Mouse (Mus musculus) embryo, embryonic 11.5 days (tissue): Measurements from ENCODE around the gene Atp6v1g3.

Source experiments
- DNase-seq: peaks from one replicate; pipeline ENCODE4 v3.0.0-alpha.2; 2012; ENCODE audit warnings: low read depth, low spot score

Gene Atp6v1g3

DNA sequence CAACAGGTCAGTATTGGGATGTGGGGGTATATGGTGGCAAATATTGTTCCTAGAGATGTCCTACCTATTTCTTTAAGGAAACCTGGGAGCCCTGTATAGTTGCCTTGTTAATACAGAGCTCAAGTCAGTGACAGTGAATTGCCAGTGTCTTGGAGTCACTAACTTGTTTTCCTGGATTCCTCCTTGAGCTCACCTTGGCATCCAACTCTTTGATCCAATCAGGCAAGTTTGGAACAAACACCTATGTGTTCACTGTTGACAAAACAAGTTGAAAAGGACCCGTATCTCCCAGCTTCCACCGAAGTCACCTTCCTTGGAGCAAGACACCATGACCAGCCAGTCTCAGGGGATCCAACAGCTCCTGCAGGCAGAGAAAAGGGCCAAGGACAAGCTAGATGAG is at the start of gene Atp6v1g3:
TSS of gene Atp6v1g3 (plus strand) at position 301 of the 400 bp plus-strand sequence.
- no peak for DNase-seq

DNA sequence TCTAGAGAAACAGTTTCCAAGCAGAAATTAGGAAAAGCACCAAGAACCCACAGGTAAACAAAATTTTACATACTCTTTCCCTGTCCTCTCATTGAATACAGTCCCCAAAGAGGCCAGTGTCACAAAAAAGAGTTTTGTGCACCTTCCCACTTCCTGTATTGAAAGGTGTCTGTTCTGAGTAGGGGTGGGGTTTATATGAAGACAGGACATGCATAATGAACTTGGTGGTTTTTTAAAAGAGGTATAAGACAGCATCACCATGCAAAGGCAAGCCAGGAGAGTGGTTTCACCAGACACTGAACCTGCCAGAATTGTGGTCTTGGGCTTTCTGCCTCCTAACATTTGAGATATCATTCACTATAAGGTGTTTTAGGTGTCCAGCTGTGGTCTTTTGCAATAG is 40.5 kb upstream of the Atp6v1g3 start:
- no peak for DNase-seq

DNA sequence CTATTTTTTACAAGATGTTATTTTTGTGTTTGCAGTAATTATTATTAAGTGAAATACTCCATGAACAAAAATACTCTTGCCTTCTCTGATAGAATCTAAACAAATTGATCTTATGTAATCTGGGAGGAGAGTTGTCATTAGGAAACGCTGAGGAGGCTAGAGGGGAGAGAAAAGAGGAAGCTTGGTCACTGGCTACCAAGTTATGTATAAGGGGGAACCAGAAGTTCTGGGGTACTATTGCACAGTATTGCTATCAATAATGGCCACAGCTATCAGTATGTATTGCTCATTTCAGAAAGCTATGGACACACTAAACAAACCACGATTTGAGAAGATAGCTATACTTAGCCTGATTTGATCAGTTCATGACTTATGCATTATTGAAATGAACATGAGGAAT is 36.3 kb upstream of the Atp6v1g3 start:
- DNase-seq = no peak

DNA sequence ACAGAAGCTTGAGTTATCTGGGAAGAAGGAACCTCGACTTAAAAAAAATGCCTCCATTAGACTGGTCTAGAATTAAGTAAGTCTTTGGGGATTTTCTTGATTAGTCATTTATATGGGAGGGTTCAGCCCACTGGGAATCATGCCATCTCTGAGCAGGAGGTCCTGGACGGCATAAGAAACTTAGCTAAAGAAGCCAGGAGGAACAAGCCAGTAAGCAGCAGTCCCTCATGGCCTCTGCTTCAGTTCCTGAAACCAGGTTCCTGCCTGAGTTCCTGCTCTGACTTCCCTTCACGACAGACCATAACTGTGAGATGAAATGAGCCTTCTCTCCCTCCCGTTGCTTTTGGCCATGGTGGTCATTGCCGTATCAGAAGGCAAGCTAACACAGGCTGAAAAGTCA is 29.6 kb upstream of the Atp6v1g3 start:
- DNase-seq = no peak

DNA sequence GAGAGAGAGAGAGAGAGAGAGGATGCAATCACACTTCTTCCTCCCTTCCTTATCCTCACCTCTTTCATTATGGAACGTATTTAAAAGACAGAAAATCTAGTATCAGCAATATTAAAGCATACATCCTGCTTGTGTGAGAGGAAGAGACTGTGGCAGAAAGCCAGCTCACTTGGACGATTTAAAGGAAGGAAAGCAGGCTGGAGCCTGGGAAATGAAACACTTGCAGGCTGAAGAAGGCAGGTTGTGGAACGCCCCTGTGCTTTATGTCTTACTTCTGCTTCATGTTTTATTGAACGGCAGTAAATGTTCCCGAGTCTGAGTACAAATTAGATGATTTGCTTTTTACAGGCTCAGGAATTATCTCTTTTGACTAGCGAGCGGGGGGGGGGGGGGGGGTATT is 29.1 kb upstream of the Atp6v1g3 start:
- DNase-seq = no peak

DNA sequence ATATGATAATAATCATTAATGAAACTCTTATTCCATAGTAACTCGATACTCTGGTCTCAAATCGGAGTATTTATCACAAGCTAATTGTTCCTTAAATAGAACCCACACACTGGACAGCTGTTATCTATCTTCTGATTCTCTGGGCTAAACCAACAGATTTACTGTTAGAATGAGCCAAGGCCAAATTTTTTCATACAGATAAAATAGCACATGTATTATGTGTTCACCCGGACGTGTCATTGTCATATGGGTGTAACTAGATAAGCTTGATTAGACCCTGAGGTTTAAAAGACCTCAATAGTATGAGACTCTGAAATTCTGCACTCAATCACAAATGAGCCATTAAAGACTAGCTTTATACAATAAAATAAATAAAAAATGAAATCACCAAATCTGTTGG is 28.4 kb upstream of the Atp6v1g3 start:
- DNase-seq = no peak

DNA sequence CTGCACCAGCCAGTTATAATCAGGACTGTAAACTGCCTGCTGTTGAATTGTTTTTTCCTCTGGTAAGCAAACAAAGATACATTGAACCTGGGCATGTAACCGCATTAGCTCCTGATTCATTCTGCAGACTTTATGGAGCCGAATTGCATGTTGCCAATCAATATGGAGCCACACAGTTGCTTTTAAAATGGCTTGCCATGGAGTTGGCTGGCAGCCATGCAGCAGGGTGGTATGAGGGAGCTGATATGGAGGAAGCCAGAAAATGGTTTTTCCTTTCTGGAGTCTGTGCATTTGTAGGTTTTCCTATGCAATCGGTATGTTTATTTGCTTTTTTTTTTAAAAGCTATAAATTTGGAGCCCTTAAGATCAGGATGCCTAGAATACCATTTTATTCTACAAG is 28.0 kb upstream of the Atp6v1g3 start:
- no peak for DNase-seq

DNA sequence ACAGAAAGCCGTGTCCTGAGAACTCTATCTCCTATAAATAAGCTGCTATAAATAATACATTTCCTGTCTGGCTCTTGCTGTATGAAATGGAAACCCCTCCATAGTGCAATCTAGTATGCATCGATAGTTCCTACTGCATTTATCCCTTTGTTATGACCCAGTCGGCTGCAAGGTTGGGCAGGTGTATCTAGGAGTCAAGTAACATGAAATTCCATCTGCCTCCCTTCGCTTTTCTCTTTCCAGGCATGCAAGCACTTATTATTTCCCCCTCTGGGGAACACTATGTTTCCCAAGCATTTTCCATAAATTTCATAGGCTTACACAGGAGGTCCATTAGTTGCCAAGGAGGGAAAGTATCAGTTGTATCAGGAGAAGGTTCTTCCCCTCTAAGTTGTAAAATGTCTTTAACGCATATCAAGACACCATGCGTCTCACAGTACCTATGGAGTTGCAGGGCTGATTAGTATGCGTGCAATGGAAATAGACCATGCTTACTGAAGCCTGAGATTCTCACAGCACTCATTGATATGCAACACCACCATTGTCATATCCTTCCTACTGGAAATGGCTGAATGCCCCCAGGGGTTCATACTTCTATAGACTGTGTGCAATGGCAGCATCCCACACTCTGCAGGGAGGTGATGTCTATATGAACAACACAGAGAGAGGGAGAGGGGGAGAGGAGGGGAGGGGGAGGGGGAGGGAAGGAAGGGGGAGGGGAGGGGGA is 26.9 kb upstream of the Atp6v1g3 start:
- no peak for DNase-seq

DNA sequence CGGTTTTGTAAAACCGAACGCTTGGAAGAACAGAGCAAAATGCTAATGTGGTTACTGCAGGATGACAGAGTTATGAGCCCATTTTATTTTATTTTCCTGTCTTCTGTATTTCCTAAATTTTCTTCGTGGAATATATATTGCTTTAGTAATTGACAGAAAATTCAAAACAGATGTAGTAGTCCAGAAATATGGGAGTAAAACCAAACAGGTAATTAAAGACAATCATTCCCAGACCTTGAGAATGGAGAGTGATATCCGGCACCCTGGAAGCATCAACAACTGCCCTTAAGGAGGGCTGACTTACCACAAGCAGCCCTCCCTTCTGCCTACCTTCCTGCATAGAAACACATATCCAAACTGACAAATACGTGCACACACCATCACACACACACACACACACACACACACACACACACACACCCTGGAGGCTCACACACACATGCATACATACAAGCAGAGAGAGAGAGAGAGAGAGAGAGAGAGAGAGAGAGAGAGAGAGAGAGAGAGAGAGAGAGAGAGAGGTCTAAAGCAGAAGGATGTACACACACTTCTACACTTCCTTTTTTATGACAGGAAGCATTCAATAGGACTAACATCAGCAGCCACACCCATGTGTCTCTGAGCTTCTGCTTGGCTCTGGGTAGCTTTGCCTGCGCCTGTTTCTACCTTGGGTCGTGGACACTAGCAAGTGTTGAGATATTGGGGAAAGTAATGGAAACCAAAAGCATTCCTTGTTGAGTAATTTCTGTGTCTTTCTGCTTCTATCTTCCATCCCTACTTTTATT is 25.6 kb upstream of the Atp6v1g3 start:
- DNase-seq = no peak

DNA sequence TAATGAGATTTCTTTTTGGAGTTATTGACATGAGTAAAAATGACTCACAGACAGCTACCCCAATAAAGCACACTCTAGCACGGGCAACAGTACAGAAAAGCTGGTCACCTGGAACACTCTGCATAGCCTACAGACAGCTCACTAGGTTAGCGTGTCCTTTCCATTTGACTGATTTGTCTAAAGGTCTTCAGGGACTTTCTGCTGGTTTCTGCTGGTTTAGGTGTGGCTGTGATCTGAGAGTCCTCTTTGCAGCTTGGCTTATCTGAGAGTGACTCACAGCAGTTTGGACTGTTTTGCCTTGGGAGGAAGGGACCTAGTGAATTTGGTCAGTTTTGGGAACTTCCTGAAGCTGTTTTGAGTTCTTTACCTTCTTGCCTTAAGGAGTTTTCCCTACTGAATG is 24.8 kb upstream of the Atp6v1g3 start:
- DNase-seq = no peak

DNA sequence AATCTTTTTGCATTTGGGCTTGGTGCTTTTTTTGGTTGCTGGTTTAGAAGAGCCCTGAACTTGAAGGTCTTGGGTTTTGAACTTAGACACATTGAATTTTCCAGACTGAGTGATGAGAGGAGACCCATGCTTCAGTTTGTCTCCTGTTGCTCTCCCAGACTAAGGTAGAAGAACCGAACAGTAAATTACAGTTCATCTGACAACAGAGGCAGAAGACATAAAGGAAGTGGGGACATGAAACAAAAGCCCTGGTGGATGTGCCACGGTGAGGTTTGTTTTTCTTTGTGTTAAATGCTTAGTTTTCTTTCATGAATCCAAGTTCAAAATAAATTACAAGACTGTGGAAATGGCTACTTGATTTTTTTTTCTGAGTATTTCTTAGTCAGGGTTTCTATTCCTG is 22.6 kb upstream of the Atp6v1g3 start:
- no peak for DNase-seq

DNA sequence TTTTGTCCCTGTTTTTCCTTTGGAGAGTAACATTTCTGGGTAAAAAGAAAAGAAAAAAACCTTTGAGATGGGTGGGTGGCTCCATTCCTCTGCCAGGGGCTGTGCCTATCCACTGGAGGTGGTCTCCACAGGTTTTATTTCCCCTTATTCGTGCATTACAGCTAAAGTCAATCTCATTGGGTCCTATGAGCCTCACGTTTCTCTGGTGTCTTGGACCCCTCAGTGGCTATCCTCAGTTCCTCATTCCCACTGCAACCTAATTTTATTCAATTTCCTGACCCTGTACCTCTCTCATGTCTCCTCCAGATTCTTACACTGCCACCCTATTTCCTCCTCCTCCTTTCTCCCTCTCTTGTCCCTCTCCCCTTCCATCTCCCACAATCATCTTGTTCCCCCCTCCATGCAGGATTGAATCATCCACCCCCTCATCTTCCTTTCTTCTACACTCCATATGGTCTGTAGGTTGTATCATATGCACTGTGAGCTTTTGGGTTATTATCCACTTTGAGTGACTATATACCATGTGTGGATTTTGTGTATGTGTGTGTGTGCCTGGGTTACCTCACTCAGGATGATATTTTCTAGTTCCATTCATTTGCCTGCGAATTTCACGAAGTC is 17.3 kb upstream of the Atp6v1g3 start:
- DNase-seq = no peak

DNA sequence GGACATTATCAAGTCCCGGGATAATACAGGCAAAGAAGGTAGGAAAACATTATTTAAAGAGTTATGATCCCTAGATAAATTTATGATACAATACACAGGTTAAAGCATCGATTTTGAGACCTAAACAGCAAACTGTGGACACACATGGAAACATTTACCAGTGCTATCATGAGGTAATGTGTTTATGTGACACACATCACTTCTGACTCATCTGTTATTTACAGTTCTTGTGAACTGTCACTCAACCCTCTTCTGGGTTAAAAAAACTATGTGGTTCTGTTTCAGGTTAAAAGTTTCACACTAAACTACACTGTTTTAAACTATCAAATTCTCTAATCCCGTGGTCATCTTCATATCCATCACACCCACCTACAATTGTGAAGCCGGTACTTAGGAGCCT is 14.8 kb upstream of the Atp6v1g3 start:
- DNase-seq = no peak

DNA sequence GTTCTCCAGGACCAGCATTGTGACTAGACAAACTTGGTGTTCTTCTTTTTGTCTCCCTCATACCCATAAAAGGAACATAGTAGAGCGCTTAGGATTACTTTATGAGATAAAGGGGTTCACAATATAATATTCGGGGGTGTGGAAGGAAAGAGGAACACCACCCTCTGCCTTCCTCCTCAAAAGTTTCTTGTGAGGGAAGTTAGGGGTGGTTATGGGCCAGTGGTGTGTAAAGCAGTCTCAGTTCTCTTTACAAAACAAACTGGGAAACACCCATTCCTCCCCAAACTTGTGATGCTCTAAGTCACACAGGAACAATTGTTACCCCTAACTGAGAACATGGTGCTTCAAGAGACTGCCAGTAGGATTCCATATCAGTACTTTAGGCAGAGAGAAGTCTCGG is 12.0 kb upstream of the Atp6v1g3 start:
- no peak for DNase-seq

DNA sequence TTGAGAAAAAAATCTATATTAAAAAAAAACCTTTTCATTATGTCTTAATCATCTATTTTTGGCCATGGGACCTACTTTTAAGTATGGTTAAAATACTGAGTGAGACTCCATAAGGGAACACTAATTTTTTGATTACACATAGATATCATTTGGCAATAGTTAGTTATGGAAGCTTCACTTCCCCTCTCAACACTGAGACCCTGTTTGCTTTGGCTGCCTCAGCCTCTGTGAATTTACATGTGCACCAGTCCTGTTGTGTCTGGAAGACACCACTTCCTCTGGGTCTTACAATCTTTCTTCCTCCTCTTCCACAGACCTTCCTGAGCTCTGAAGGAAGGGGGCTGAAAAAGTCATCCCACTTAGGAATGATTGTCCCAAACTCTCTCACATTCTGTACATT is 11.1 kb upstream of the Atp6v1g3 start:
- DNase-seq = no peak

DNA sequence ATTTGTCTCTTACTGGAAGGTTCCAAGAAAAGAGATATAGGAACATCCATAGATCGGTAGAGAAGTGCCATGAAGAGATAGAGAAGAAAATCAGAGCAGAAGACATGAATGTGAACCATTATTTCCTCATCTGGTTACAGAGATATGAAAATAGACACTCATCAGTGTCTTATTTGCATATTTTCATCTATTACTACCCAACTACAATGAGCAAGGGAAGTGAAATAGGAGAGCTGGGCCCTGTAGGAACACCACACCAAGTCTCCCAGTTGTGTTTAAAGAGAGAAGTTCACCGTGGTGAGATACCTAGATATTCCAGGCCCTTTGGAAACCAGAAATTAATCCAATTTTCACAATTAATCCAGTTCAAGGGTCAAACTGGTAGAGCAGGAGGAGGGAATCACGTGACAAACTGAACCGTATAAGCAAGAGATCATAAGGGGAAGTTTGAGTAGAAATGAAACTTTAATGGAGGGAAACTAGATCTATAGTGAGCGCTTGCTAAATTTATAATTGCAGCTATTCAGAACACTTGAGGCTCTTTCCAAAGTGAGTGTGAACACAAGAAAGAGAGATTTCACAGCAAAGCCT is 6.0 kb upstream of the Atp6v1g3 start:
- DNase-seq = no peak

DNA sequence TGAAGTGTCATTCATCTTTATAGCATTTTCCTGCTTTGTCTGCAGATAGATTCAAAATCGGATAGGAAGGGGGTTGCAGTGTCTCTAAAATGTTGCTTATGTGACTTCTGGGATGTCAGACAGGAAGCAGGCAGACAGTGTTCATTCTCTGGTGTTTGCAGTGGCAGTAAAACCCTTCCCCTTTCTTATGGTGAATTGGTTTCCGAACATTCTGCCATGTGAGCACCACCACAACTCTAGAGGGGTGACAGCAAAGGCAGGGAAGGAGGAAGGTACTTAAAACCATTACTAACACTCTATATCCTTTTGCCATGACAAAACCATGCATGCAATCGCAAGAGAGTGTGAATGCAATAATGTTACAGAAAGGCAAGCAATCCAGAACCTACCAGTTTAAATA is 1.4 kb downstream of the Atp6v1g3 start:
- no peak for DNase-seq

DNA sequence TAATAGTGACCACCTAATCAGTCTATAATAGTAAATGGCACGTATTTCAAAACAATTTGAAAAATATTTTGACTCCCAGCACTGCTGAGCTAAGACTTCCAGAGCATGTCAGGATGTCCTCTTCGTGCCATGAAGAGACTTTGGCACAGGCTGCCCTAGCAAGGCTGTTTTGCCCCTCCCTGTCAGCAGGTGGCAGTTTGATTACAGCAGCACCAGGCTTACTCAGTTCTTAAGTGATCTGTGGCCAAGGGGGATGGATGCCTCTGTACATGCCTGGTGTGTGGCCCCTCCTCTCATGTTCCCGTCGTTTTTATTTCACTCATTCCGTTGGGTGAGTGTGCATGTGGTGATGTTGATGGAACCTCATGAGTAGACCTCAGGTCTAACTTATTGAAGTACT is 2.3 kb downstream of the Atp6v1g3 start:
- no peak for DNase-seq

DNA sequence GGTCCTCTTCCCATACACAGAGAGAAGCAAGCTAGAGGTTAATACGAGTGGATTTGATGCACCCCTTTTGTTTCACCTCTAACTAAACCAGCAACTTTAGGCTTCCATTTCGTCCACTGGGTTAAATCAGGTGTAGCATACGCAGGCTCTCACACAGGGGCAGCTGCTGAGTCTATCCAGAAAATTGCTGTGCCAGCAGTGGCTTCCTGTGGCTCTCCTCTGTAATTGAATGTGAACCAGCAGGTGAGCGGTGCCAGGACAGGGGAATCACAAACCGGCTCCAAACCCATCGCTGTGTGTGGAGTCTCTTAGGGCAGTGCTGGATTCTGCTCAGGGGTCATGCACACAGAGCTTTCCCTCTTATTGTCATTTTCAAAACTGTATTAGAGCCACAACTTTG is 7.6 kb downstream of the Atp6v1g3 start:
- DNase-seq = no peak

DNA sequence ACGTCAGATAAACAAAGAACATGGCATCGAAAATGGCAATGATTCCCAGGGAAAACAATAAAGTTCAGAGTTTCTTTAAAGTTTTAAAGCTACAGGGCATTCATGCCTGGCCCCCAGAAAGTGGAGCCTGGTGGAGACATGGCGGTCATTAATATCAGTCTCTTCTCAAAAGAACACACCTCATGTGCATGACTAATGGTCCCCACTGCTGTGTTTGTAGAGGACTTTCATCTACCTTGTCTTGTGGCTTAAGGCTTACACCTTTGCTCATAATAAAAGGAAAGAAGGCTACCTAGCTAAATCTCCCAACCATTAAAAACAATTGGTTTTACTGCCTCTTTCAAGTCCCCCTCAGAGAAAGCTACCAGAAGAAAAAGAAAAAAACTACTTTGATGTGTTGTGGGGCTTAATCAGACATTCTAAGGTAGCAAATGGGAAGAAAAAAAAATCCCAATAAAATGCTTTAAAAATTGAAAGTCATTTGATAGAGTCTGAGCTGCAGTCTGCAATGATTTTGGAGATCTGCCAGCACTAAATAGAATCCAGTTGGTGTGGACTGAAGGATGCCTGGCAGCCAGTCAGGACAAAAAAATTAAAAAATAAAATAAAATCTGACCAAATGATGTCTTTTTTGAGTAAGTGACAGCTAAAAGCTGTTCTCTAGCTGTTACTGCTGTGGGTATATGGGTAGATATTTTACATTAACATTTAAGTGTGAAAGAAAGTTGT is 9.0 kb downstream of the Atp6v1g3 start:
- no peak for DNase-seq

DNA sequence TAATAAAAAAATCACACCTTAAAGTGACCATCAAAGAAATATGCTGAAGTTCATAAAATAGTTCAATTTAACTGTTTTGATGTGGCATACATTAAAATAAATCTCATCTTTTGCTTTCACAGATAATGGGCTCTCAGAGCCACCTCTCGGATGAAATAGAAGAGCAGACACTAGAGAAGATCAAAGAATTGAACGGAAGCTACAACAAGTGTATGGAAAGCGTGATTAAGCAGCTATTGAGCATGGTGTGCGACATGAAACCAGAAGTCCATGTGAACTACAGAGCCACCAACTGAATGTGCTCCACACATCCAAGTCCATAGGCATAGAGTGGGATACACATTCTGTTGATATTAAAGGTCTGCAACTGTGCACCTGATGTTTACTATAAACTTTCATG is 14.1 kb downstream of the Atp6v1g3 start:
- no peak for DNase-seq

DNA sequence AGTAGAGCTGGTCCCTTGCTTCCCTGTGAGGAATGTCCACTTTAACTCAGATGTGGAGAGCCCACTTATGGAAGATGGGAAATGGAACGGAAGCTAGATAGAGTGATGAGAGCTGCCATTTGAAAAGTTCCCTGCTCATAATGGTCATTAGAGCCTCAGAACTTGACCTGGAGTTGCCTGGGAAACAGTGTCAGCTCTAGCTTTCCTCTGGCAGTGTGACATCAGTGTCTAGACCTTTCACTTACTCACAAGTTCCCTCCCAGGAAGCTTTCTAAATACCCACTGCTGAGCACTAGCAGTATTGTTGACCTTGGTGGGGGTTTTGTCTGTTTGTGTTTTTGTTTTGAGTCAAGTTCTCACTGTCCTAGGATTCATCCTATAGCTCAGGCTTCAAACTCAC is 15.2 kb downstream of the Atp6v1g3 start:
- no peak for DNase-seq
